Mouse (Mus musculus): ENCODE results near the gene Cgas. TPM values are rescaled to one million over a fixed set of nuclear protein-coding genes. Genes with fewer than 3 reads are reported as not detected.

Gene Cgas
- polyA plus RNA-seq, 1 experiment from 2014 or later, result 0.51 TPM

DNA sequence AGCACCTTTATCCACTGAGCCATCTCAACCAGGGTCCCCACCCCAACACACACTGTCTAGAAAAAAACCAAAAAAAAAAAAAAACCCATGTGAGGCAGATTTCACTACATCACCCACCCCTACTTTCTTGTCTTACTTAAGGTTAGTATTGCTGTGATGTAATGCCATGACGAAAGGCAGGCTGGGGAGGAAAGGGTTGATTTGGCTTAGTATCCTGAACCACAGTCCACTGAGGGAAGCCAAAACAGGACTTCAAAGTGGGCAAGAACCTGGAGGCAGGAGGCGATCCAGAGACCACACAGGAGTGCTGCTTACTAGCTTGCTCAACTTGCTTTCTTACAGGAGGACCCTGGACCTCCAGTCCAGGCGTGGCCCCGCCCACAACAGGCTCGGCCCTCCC is 7.4 kb upstream of the Cgas start:
- Histone ChIP-seq H3K4me1 (replicated peaks) (peaks cover 15% of the 10 kb centered on the region), H3K36me3 (peaks cover 36% of the 10 kb centered on the region), H3K4me3 (replicated peaks) (no peak overlapping the region), H3K27ac (no peak overlapping the region), H3K9ac (replicated peaks) (no peak overlapping the region), H3K9me3 (no peaks in the 10 kb centered on the region), H3K27me3 (peaks cover 14% of the 10 kb centered on the region), H3K4me2 (replicated peaks) (no peak overlapping the region)
- WGBS, result 84% methylated on average over 5 of the region's 5 CpGs
- ATAC-seq, result no peak

DNA sequence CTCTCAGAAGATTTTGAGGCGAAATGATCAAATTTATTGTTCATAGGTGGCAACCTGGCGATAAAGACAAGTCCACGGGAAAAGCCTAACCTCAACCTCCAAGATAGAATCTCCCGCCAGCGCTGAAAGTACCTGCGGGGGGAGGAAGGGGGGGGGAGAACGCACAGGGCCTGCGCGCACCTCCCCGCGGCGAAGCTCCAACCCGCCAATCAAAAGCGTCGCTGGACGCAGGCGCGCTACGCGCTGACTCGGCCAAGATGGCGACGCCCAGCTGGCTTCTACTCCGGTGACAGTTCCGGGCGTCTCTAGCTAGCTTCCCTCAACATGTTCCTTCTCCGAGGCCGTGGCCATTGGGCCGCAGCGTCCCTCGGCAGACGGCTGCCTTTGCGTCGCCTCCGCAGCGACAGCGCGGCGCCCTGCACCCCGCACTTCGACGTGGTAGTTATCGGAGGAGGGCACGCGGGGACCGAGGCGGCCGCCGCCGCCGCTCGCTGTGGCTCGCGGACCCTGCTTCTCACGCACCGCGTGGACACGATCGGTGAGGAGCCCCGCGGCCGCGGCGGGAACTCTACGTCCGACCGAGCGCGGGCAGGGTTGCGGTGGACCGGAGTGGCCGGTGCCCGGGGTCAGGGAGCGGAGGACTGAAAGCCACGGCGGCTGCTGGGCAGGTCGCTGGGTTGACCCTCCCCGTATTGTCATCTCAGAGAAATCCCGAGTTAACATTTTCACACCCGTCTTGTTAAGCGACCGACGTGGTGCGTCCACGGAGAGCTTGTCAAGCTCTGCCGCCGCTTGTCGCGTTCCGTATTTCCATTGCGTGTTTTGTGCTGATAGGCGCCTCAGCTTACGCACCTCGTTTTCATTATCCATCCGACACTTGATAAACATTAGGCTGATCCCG is 5.2 kb upstream of the Cgas start, which contains the start of the genes Mto1 and Gm17324:
TSS of gene Mto1 (plus strand) at position 236 of the 901 bp plus-strand sequence.
TSS of gene Gm17324 (minus strand) at position 814 of the 901 bp plus-strand sequence.
- H3K27me3 ChIP-seq, result peaks cover 34% of the 10 kb centered on the region
- H3K27ac ChIP-seq, result peak within 1 kb of the TSS; percentile 94
- peak within 1 kb of the TSS; percentile 71 for H3K4me2 ChIP-seq (replicated peaks)
- peaks cover 15% of the 10 kb centered on the region for H3K4me1 ChIP-seq (replicated peaks)
- H3K4me3 ChIP-seq (replicated peaks), result peak within 1 kb of the TSS; percentile 98
- H3K9me3 ChIP-seq, result no peaks in the 10 kb centered on the region
- WGBS, result under 1% methylated on average over 95 of the region's 96 CpGs
- H3K9ac ChIP-seq (replicated peaks), result peak within 1 kb of the TSS; percentile 90
- H3K36me3 ChIP-seq, result peaks cover 22% of the 10 kb centered on the region
- ATAC-seq, result peak; percentile 94

DNA sequence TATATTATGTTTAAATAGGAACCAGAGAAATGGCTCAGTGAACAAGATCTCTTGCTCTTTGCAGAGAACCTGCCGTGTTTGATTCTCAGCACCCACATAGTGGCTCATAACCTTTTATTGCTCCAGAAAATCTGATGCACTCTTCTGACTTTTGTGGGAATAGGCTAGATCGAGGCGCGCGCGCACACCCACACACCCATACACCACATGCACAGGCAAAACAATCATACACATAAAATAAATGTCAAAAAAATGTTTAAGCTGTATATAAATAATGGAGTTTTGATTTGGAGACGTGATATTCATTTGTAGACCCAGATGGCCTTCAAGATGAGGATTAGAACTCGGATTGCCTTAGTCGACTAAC is 4.6 kb upstream of the Cgas start:
- H3K4me2 ChIP-seq (replicated peaks), result peak overlapping the region; percentile 71
- H3K4me1 ChIP-seq (replicated peaks), result peaks cover 20% of the 10 kb centered on the region
- H3K9ac ChIP-seq (replicated peaks), result peak overlapping the region; percentile 90
- H3K27ac ChIP-seq, result no peak overlapping the region
- 27% methylated on average over 9 of the region's 9 CpGs for WGBS
- H3K36me3 ChIP-seq, result peaks cover 16% of the 10 kb centered on the region
- peak overlapping the region; percentile 98 for H3K4me3 ChIP-seq (replicated peaks)
- ATAC-seq, result peak; percentile 41
- no peaks in the 10 kb centered on the region for H3K9me3 ChIP-seq
- peaks cover 40% of the 10 kb centered on the region for H3K27me3 ChIP-seq

DNA sequence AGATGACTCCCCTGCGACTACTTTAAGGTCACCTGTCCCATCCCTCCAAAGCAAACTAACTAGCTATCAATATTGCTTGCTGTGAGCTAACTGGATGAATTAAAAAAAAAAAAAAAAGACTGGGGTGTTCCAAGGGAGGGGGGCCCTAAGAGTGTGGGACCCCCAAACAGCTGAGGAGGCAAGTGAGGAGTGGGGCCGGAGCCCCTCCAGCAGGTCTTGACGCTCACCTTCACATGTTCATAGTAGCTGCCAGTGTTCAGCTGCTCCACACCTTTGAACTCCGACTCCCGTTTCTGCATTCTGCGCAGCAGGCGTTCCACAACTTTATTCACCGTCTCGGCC is 829 bp downstream of the Cgas start:
- H3K27ac ChIP-seq, result no peak overlapping the region
- 1% methylated on average over 9 of the region's 9 CpGs for WGBS
- H3K36me3 ChIP-seq, result no peaks in the 10 kb centered on the region
- H3K4me3 ChIP-seq (replicated peaks), result peak overlapping the region; percentile 41
- no peaks in the 10 kb centered on the region for H3K9me3 ChIP-seq
- peak overlapping the region; percentile 64 for H3K4me2 ChIP-seq (replicated peaks)
- peak; percentile 20; the same call in 1 of the 2 replicates for ATAC-seq
- H3K4me1 ChIP-seq (replicated peaks), result peaks cover 11% of the 10 kb centered on the region
- peak overlapping the region; percentile 51; the same call in 1 of the 2 replicates for H3K9ac ChIP-seq (replicated peaks)
- H3K27me3 ChIP-seq, result peaks cover 73% of the 10 kb centered on the region

DNA sequence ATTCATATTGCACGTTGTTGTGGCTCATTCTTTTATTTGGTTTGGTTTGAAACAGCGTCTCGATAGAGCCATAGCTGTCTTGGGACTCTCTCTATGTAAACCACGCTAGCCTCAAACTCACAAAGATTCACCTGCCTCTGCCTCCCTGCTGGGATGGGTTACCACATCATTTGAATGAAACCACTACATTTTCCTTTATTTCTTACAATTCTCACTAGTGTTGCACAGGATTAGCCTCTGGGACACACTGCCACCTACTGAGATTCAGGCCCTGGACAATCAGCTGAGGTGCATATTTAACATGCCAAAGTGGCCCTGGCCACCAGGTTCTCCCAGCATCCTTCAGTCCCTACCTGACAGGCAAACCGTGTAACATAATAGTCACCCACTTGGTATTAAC is 3.6 kb downstream of the Cgas start:
- Histone ChIP-seq H3K27me3 (peaks cover 51% of the 10 kb centered on the region), H3K36me3 (no peaks in the 10 kb centered on the region), H3K9ac (replicated peaks) (no peak overlapping the region), H3K9me3 (no peaks in the 10 kb centered on the region), H3K4me3 (replicated peaks) (no peak overlapping the region), H3K27ac (no peak overlapping the region), H3K4me1 (replicated peaks) (peaks cover 11% of the 10 kb centered on the region), H3K4me2 (replicated peaks) (no peak overlapping the region)
- ATAC-seq, result no peak
- WGBS, result 63% methylated on average over 5 of the region's 5 CpGs

DNA sequence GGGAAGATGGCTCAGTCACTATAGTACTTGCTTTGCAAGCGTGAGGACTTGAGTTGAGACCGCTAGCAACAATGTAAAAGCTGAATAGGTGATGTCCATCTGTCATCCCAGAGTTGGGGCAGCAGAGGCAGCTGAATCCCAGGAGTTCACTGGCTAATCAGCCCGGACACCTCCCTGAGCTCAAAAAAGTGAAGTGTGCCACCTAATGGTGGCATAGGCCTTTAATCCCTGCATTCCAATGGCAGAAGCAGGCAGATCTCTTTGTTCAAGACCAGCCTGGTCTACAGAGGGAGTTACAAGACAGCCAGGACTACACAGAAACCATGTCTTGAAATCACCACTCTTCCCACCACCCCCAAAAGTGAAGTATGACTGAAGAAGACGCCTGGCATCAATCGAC is 10.6 kb downstream of the Cgas start:
- Histone ChIP-seq H3K4me1 (replicated peaks) (no peaks in the 10 kb centered on the region), H3K27ac (no peak overlapping the region), H3K27me3 (0 out of 2 replicates have a peak, but pooled peaks cover 6% of the 10 kb centered on the region), H3K4me3 (replicated peaks) (no peak overlapping the region), H3K4me2 (replicated peaks) (no peak overlapping the region), H3K36me3 (no peaks in the 10 kb centered on the region), H3K9ac (replicated peaks) (no peak overlapping the region), H3K9me3 (no peaks in the 10 kb centered on the region)
- WGBS, result 89% methylated on average over 5 of the region's 5 CpGs
- no peak for ATAC-seq

DNA sequence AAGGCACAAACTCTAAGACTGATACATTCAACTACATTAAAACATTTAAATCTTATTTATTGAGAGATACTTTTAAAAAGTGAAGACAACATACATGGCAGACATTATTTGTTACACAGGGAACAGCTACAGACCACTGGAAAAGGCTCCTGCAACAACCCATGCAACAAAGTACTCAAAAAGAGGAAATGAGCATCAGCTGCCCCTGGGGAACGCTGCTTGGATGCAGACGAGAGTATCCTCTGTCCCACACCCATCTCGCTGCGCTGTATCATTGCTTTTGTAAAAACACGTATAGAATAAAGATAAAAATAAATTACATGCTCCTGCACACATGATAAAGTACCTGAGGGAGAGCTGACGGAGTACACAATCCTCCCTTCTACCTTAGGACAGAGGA is 12.6 kb downstream of the Cgas start:
- Histone ChIP-seq H3K27me3 (0 out of 2 replicates have a peak, but pooled peaks cover 6% of the 10 kb centered on the region), H3K4me1 (replicated peaks) (no peaks in the 10 kb centered on the region), H3K9me3 (no peaks in the 10 kb centered on the region), H3K36me3 (no peaks in the 10 kb centered on the region), H3K4me2 (replicated peaks) (no peak overlapping the region), H3K4me3 (replicated peaks) (no peak overlapping the region), H3K27ac (no peak overlapping the region), H3K9ac (replicated peaks) (no peak overlapping the region)
- ATAC-seq, result no peak
- 80% methylated on average over 6 of the region's 6 CpGs for WGBS

DNA sequence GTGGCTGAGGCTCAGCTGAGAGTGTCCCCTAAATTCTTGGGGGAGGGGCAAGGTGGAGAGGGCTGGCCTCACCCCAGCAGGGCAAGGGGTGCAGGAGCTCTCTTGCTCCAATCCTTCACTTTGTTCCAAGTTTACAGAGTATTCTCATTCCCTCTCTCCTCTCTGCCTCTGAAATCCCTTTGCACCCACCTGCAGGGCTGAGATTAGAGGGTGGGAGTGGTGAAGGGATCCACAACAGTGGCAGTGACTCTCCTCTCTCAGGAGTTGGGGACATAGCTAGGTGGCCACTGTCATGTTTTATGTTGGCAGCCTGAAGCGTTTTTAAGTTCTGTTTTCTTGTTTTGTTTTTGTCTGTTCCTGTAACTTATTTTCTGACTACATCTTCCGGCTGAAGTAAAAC is 13.5 kb downstream of the Cgas start:
- WGBS, result 52% methylated on average over 2 of the region's 2 CpGs
- Histone ChIP-seq H3K4me3 (replicated peaks) (no peak overlapping the region), H3K9ac (replicated peaks) (no peak overlapping the region)

DNA sequence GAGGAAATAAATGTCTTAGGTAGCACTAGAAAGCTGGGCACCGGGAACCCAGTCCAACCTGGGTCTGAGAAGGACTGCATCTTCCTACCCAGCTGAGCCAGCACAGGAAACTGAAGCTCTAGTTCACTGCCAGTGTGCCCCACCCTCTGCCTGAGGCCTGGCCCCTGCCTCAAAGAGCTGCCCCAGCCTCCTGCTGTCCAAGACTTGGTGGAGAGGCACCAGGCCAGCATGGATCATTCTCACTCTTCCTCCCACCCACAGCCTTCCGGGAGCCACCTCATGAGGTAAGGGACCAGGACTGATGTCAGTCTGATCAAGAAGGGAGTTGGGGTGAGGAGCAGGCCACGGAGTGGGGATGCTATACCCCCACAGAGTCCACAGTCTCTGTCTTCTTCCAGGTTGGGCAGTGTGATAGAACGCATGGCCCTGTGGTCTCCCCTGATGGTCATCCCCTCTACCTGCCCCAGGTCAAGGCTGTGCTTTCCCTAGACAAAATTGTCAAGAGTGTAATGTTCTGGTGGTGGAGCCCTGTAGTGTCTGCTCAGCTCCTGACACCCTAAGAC is 14.1 kb downstream of the Cgas start:
- no peak for ATAC-seq
- no peaks in the 10 kb centered on the region for H3K9me3 ChIP-seq
- 87% methylated on average over 4 of the region's 4 CpGs for WGBS
- H3K4me1 ChIP-seq (replicated peaks), result no peaks in the 10 kb centered on the region
- no peaks in the 10 kb centered on the region for H3K36me3 ChIP-seq
- no peak overlapping the region for H3K27ac ChIP-seq
- 0 out of 2 replicates have a peak, but pooled peaks cover 6% of the 10 kb centered on the region for H3K27me3 ChIP-seq
- H3K4me3 ChIP-seq (replicated peaks), result no peak overlapping the region
- H3K4me2 ChIP-seq (replicated peaks), result no peak overlapping the region
- H3K9ac ChIP-seq (replicated peaks), result no peak overlapping the region

More for the DNA sequence above, 13.5 kb downstream of the Cgas start:
- H3K27me3 ChIP-seq, result 0 out of 2 replicates have a peak, but pooled peaks cover 6% of the 10 kb centered on the region
- no peaks in the 10 kb centered on the region for H3K9me3 ChIP-seq
- H3K4me2 ChIP-seq (replicated peaks), result no peak overlapping the region
- no peaks in the 10 kb centered on the region for H3K4me1 ChIP-seq (replicated peaks)
- no peak overlapping the region for H3K27ac ChIP-seq
- H3K36me3 ChIP-seq, result no peaks in the 10 kb centered on the region
- ATAC-seq, result no peak

DNA sequence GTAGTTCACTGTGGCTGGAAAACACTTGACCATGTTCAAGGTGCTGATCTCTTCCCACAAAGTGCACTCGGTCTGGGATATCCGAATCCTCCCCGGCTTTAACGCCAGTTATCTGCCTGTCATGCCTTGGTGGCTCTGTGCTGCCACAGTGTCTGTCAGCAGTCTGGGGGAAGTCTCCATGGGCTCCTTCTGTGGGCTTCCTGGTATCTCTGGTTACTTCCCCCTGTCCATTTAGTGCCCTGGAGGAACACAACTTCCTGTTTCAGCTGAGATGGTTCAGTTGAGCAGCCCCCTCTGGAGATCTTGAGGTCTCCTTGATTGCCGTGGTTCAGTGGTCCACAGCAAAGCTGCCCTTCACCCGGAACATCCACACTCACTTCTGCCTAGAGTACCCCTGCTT is 14.9 kb downstream of the Cgas start:
- Histone ChIP-seq H3K36me3 (no peaks in the 10 kb centered on the region), H3K27ac (no peak overlapping the region), H3K4me1 (replicated peaks) (no peaks in the 10 kb centered on the region), H3K9me3 (no peaks in the 10 kb centered on the region), H3K4me2 (replicated peaks) (no peak overlapping the region; the same call in 1 of the 2 replicates), H3K9ac (replicated peaks) (no peak overlapping the region), H3K27me3 (0 out of 2 replicates have a peak, but pooled peaks cover 6% of the 10 kb centered on the region), H3K4me3 (replicated peaks) (no peak overlapping the region)
- no peak for ATAC-seq
- 82% methylated on average over 6 of the region's 6 CpGs for WGBS

DNA sequence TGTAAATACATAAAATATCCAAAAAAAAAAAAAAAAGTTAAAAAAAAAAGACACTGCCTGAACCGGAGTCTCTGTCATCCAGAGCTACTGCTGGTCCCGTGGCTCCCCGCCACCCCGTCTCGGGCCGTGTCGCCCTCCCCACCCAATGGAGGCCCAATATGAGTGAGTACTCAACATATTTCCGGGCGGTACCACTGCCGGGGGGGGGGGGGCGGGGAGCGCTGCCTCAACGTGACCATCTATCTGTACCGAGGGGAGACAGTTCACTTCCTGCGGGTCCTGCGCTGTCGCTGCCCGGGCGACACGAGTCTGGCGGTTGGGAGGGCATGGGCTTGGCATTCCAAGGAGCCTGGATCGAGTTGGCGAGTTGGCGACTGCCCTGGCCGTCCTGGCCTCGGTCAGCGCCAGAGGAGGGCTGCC is 15.7 kb downstream of the Cgas start:
- WGBS, result 32% methylated on average over 26 of the region's 27 CpGs
- 0 out of 2 replicates have a peak, but pooled peaks cover 6% of the 10 kb centered on the region for H3K27me3 ChIP-seq
- peak overlapping the region; percentile 32 for H3K4me3 ChIP-seq (replicated peaks)
- no peaks in the 10 kb centered on the region for H3K36me3 ChIP-seq
- peak overlapping the region; percentile 56 for H3K4me2 ChIP-seq (replicated peaks)
- peak; percentile 37; the same call in 1 of the 2 replicates for ATAC-seq
- peak overlapping the region; percentile 14; the same call in 1 of the 2 replicates for H3K9ac ChIP-seq (replicated peaks)
- no peak overlapping the region for H3K27ac ChIP-seq
- H3K4me1 ChIP-seq (replicated peaks), result no peaks in the 10 kb centered on the region
- H3K9me3 ChIP-seq, result no peaks in the 10 kb centered on the region

DNA sequence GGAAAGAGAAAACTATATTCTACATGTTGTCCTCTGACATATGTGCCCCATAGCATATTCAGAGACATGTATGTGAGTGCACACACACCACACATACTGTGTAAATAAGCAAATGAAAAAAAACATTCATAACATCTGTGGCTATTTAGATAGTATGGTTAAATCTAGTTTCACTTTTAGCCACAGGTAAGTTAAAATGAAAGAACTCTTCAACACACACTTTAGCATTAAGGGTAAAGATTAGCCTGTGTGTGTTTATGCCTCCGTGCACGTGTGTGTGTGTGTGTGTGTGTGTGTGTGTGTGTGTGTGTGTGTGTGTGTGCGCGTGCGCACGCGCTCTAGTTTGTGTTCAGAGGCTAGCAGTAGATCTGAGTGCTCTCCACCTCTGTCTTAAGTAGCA is 41.4 kb downstream of the Cgas start:
- H3K4me3 ChIP-seq (replicated peaks), result no peak overlapping the region
- H3K36me3 ChIP-seq, result no peaks in the 10 kb centered on the region
- 95% methylated on average over 7 of the region's 7 CpGs for WGBS
- no peak overlapping the region for H3K4me2 ChIP-seq (replicated peaks)
- H3K9me3 ChIP-seq, result no peaks in the 10 kb centered on the region
- no peak for ATAC-seq
- no peak overlapping the region for H3K27ac ChIP-seq
- H3K4me1 ChIP-seq (replicated peaks), result no peaks in the 10 kb centered on the region
- peaks cover 17% of the 10 kb centered on the region for H3K27me3 ChIP-seq
- no peak overlapping the region for H3K9ac ChIP-seq (replicated peaks)
